Mouse (Mus musculus) fibroblast of lung, adult 2 months (primary cell): ENCODE measurements around the gene Hoxd9.

Experiments
- DNase-seq: peaks from one replicate; pipeline ENCODE4 v3.0.0-alpha.2; 2011; ENCODE audit warnings: low read depth

Hoxd9 gene

GRCm38 (mm10) chr2:74668370-74669229 is 28.9 kb upstream of the Hoxd9 start:
- no peak for DNase-seq

DNA sequence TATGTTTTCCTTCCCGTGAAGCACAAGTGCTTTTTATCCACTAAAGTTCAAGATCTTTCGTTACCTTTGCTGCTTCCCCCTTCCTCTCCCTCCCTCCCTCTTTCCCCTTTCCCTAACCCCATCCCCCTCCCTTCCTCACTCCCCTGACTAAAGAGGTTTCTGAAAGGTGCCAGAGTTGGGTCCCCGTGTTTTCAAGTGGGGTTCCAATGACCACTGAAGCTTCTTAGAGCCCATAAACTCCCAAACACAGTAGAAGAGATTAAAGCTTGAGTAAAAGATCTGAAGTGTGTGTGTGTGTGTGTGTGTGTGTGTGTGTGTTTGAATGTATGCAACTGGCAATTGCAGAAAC is 28.3 kb upstream of the Hoxd9 start:
- DNase-seq: no peak

DNA sequence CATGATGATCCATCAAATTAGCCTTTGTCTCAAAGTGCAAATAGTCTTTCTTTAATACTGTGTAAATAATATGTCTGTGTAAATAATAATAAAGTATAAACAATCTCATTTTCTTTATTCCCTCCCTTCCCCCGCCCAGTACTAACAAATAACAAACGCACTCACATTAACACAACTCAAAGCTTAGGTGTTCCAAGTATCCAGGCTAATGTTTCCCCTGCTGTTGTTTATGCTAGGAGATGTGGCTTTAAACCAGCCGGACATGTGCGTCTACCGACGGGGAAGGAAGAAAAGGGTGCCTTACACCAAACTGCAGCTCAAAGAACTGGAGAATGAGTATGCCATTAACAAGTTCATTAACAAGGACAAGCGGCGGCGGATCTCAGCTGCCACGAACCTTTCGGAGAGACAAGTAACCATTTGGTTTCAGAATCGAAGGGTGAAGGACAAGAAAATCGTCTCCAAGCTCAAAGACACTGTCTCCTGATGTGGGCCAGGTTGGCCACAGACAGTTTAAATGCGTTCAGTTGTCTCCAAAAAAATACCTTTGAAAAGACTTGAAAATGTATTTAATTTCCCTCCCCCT is 27.8 kb upstream of the Hoxd9 start:
- DNase-seq: no peak

DNA sequence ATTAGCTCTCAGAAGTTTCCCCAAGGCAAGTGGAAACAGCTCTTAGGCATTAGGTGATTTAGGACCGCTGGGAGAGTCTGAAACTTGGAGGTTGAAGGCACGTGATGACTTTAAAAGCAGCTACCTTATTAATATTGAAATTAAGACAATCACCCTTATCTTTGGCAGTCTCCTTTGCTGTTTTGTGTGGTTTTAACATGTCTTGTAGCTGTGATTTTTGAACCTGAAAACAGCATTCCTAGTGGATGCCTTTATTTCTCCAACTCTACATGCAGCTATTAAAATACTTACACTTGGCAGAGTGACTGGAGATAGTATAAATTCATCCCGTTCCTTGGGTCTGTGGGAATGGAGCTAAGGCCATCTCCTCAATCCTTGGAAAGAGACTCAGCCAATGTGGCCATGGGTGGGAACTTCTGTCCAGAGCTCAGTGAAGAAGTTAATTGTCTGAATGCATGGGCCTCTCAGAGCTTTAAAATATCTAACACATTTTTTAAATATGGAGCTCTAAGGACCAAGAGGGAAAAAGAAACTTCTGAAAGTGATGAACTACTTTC is 26.8 kb upstream of the Hoxd9 start:
- no peak for DNase-seq

DNA sequence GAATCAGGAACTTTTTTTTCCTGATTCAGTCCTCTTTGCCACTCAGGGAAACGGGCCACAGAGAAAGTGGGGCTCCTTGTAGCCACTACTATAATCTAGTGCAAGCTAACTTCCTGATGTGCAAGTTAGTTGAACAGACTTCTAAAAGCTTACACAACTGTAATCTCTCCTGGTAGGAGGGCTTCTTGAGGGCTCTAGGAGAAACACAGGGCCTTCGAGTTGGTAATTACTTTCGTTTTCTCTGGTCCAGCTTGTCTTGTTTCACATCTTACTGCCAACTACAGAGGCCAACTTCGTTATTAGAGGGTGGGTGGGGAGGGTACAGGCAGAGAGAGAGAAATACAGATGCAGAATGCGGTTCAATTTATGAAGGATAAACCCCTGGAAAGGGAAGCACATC is 25.7 kb upstream of the Hoxd9 start:
- no peak for DNase-seq

- DNase-seq: no peak
These were observed 24.8 kb upstream of the Hoxd9 start for GRCm38 (mm10) chr2:74672481-74673362.

DNA sequence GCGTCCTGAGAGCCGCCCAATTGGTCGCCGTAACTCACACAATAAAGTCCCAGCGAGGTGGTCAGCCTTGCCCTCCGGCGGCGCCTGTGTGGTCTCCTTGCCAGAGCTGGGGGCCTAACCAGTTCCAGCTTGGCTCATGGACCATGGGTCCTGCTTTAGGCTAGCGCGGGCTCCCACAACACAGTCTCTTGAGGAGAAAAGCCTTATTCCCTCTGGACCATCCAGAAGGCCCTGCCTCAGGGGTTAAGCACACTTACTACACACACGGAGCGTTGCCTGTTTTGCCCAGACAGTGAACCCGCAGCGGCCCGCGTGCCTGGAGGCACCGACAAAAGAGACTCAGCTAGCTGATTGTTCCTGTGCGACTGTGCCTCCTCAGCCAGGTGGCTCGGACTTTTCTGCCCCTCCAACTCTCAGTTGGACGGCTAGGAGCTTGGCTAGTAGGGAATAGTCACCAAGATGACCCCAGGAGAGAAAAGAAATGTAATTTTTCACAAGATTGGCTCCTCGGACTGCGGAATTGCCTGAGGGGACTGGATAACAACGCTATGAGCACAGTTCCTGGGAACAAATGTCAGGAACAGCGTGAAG is 23.6 kb upstream of the Hoxd9 start:
- DNase-seq: no peak

GRCm38 (mm10) chr2:74674881-74675665 is 22.5 kb upstream of the Hoxd9 start, which contains the start of gene Hoxd12:
Hoxd12 (plus strand) TSS chr2:74675013.
- DNase-seq: no peak

- no peak for DNase-seq
These were observed 21.8 kb upstream of the Hoxd9 start for GRCm38 (mm10) chr2:74675666-74676282.

- DNase-seq: no peak
These were observed 21.0 kb upstream of the Hoxd9 start for GRCm38 (mm10) chr2:74676376-74677052.

DNA sequence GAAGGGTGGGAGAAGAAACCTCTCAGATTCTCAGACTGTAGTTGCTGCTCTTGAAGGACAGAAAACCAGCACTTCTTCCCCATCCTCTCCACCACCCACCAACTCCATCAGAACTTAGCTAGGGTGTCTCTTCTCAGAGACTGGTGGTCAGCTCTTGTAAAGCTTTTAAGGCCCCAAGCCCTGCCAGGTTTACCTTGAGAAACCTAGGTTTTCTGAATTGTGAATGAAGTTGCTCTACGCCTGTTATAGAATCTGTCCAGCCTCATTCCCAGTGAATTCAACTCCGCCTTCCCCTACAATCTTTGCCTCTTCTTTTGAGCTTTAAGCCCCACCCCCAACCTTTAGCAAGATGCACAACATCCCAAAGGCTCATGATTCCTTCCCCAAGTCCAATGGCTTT is 20.4 kb upstream of the Hoxd9 start:
- DNase-seq: no peak

GRCm38 (mm10) chr2:74678891-74679595 is 18.5 kb upstream of the Hoxd9 start, which contains the start of gene Hoxd11:
Hoxd11 (plus strand) TSS chr2:74679557.
- DNase-seq: no peak

GRCm38 (mm10) chr2:74679596-74679971 is 17.9 kb upstream of the Hoxd9 start:
- DNase-seq: no peak

GRCm38 (mm10) chr2:74679980-74680379 is 17.5 kb upstream of the Hoxd9 start:
- no peak for DNase-seq

DNA sequence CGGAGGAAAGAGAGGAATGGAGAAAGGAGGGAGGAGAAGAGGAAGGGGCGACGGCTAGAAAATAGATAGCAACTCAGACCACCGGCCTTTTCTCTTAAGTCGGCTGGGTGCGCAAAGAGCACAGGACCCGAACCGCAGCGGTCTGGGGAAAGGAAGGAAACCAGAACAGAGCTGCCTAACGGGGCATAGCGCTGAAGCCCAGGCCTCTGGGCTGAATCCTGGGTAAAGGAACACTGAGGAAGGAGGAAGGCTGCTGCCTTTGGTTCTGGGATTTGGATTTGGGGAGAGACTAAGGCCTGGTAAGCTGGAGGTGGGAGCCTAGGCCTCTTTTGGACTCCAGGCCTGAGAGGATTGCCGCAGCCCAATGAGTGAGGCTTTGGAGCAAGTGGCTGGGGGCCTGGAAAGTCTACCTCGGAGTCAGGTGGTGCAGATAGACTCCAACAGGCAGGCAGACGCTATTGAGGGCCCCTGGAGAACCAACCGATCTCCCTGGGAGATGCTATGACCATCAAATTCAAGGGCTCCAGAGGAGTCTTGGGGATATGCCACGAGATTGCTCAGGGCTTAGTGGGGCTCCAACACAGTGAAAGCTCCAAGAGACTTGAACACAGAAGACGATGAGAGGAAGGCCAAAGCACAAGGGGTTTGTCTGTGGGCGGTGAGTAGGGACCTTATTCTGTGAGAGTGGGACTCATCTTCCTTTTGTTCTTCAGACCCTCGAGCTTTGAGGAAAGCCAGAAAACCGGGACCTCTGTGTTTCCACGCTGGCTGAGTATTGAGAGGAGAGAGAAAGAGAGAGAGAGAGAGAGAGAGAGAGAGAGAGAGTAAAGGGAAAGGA is 16.7 kb upstream of the Hoxd9 start:
- DNase-seq: no peak

DNA sequence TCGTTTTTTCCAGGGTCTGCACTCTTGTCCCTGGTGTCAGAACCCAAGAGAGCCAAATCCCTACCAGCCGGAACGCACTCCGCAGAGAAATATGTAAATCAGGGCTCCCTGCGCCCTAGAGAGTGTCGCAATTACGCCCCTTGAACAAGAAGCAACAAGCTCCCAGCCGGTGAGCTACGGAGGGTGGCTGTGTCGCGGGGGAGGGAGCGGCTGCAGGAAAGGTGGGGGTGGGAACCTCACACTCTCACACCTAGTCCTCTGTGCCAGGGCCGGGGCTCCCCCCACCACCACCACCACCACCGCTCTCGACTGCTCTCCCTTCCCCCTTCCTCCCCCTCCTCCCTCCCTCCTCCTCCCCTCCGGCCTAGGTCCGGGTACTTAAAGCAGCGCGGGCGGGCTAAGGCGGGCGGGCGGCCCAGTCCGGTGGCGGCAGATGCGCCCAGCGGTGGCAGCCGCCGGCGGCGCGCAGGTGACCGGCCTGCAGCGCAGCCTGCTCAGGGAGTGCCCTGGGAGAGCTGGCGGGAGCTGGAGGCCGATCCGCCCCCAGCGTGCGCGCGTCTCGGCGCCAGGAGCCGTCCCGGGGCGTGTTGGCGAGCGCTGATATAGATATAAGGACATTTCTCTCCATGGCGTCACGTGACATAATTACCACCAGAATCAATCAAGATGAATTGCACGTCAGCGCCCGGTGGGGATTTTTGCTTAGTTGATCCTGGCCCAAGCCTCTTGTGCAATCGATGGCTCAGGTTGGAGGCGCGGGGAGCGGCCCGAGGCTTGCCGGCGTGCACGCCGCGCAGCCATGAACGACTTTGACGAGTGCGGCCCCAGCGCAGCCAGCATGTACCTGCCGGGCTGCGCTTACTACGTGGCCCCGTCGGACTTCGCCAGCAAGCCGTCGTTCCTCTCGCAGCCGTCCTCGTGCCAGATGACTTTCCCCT is 15.7 kb upstream of the Hoxd9 start:
- DNase-seq: no peak

DNA sequence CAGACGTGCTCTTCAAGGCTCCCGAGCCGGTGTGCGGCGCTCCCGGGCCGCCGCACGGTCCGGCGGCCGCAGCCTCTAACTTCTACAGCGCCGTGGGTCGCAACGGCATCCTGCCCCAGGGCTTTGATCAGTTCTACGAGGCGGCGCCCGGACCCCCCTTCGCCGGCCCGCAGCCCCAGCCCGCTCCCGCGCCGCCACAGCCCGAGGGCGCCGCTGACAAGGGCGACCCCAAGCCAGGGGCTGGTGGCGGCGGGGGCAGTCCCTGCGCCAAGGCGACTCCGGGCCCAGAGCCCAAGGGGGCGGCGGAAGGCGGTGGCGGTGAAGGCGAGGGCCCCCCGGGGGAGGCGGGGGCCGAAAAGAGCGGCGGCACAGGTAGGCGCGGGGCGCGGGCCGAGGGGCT is 14.7 kb upstream of the Hoxd9 start:
- no peak for DNase-seq
